Mouse (Mus musculus): Measurements from ENCODE around the gene Fbxw27.
"Not testable (repeated sequence)": the region's sequence is repeated elsewhere in the genome, so short reads cannot be mapped to it uniquely, and the experiment has no call there.

Fbxw27 gene

GRCm38 (mm10) chr9:109790570-109790969 lies at the start of gene Fbxw27:
TSS of gene Fbxw27 (minus strand) at chr9:109790670.
- not testable (repeated sequence) for DNase-seq (ENCODE audit: low read depth)

- no peak for DNase-seq (ENCODE audit: low read depth)
Observed at GRCm38 (mm10) chr9:109833088-109833412, 42.6 kb upstream of the Fbxw27 start.

- peak; percentile 90 for DNase-seq (ENCODE audit: low read depth)
Observed at GRCm38 (mm10) chr9:109832391-109833087, 42.1 kb upstream of the Fbxw27 start, which contains the start of gene Nme6. TSS of gene Nme6 (plus strand) at chr9:109832749.

- no peak for DNase-seq (ENCODE audit: low read depth)
Observed at GRCm38 (mm10) chr9:109826181-109826580, 35.7 kb upstream of the Fbxw27 start.

GRCm38 (mm10) chr9:109825739-109826138 lies 35.3 kb upstream of the Fbxw27 start:
- DNase-seq (ENCODE audit: low read depth), result no peak

GRCm38 (mm10) chr9:109816341-109816740 lies 25.9 kb upstream of the Fbxw27 start:
- no peak for DNase-seq (ENCODE audit: low read depth)

GRCm38 (mm10) chr9:109813424-109813823 lies 23.0 kb upstream of the Fbxw27 start:
- no peak for DNase-seq (ENCODE audit: low read depth)

GRCm38 (mm10) chr9:109811980-109812379 lies 21.5 kb upstream of the Fbxw27 start, which contains the start of gene Spink8:
TSS of gene Spink8 (plus strand) at chr9:109812280.
- no peak for DNase-seq (ENCODE audit: low read depth)

GRCm38 (mm10) chr9:109807898-109808297 lies 17.4 kb upstream of the Fbxw27 start:
- no peak for DNase-seq (ENCODE audit: low read depth)

GRCm38 (mm10) chr9:109806695-109807293 lies 16.3 kb upstream of the Fbxw27 start:
- no peak for DNase-seq (ENCODE audit: low read depth)

GRCm38 (mm10) chr9:109806260-109806659 lies 15.8 kb upstream of the Fbxw27 start:
- no peak for DNase-seq (ENCODE audit: low read depth)

GRCm38 (mm10) chr9:109805596-109805995 lies 15.1 kb upstream of the Fbxw27 start:
- not testable (repeated sequence) for DNase-seq (ENCODE audit: low read depth)

GRCm38 (mm10) chr9:109798051-109798450 lies 7.6 kb upstream of the Fbxw27 start:
- DNase-seq (ENCODE audit: low read depth), result peak; percentile 38

- DNase-seq (ENCODE audit: low read depth), result no peak
Observed at GRCm38 (mm10) chr9:109795811-109796210, 5.3 kb upstream of the Fbxw27 start.

- DNase-seq (ENCODE audit: low read depth), result no peak
Observed at GRCm38 (mm10) chr9:109795221-109795620, 4.8 kb upstream of the Fbxw27 start.

- not testable (repeated sequence) for DNase-seq (ENCODE audit: low read depth)
Observed at GRCm38 (mm10) chr9:109766841-109767240, 23.6 kb downstream of the Fbxw27 start.

- not testable (repeated sequence) for DNase-seq (ENCODE audit: low read depth)
Observed at GRCm38 (mm10) chr9:109745989-109746388, 44.5 kb downstream of the Fbxw27 start, which contains the start of gene Fbxw26. TSS of gene Fbxw26 (minus strand) at chr9:109746089.
